Mouse (Mus musculus): ENCODE measurements around the gene Fhit. TPM values are rescaled to one million over a fixed set of nuclear protein-coding genes. Genes with fewer than 3 reads are reported as not detected.

Gene Fhit
- total RNA-seq, 2 experiments from 2014 or later, result 4.8 to 5.8 TPM

DNA sequence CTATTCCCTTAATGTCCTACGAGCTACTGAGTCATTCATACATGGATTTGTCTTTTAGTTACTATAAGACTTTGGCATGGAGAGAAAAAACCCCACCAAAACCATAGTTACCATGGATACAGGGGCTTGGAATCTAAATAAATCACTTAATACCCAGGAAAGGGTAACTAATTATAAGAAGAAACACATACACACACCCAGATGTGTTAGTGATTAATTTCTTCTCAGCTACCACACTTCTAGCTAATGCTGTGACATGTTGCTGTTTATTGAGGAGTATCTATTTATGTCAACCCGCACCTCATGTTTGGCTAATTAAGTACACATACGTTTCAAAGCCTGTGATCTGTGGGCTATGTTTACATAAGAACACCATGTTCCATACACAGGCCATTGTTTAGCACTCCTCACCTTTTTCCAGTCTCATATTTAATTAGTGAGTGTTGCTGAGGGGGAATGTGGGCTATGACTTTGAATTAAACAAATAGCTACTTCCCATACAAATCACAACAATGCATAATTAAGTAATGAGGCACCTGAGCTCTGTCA is 1373.4 kb downstream of the Fhit start:
- no peak overlapping the region for H3K4me3 ChIP-seq
- DNase-seq (ENCODE audit: low spot score in 2 of 2), result no peak
- TF ChIP-seq CTCF (conservative IDR thresholded peaks at IDR 0.05), result no peak
- no peak overlapping the region for H3K27ac ChIP-seq

DNA sequence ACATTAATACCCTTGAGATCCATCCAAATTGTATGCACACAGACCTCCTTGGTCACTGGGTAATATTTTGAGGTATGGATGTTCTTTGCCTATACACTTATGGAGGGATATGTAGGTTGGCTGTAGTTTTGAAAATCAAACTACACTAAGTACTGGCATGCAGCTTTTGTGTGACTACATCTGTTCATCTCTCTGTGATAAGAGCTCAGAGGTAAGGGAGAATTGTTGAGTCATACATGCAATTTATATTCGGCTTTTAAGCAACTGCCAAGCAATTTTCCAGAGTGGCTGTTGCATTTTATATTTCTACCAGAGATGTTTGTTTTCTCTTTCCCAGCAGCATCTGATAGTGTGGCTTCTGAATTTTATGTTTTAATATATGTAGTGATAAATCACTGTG is 1374.4 kb downstream of the Fhit start:
- no peak overlapping the region for H3K4me3 ChIP-seq
- no peak overlapping the region for H3K27ac ChIP-seq
- DNase-seq (ENCODE audit: low spot score in 2 of 2), result no peak
- no peak for TF ChIP-seq CTCF (conservative IDR thresholded peaks at IDR 0.05)

DNA sequence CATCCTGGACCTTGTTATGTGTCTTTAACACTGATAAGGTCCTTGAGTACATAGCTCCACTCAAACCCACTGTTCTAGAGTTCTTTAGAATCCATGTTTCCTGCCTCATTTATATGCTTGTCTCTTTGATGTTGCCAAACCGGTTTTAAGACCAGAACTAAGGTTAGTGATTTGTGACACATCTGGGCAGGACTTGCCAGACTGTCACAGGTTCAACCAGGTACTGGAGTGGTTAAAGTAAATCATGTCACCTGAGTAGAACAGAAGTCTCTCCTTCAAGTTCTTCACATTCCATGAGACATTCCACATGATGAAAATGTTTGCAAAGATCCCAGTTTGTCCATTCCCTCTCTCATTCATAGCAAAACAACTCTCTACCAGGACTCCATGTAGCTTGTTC is 1376.0 kb downstream of the Fhit start:
- no peak for TF ChIP-seq CTCF (conservative IDR thresholded peaks at IDR 0.05)
- no peak for DNase-seq (ENCODE audit: low spot score in 2 of 2)
- Histone ChIP-seq H3K27ac (no peak overlapping the region), H3K4me3 (no peak overlapping the region)

DNA sequence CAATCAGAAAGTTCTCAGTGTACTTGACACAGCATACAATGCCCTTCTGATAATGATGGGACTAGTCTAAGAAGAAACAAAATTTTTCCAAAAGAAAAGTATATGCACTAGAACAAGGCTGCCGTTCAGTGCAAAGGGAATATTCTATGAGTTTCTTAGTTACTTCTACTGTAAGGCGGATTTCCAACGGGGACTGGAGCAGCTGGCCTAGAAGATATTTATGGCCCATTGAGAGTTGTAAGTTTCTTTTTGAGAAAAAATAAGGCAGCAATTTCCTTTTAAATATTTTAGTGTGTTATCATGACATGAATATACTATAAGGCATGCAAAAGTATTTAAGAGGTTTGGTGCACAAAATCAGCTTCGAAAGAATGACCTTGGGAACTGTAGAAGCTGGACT is 1410.5 kb downstream of the Fhit start:
- H3K27ac ChIP-seq, result no peak overlapping the region
- no peak for DNase-seq (ENCODE audit: low spot score in 2 of 2)
- no peak for TF ChIP-seq CTCF (conservative IDR thresholded peaks at IDR 0.05)
- no peak overlapping the region for H3K4me3 ChIP-seq

DNA sequence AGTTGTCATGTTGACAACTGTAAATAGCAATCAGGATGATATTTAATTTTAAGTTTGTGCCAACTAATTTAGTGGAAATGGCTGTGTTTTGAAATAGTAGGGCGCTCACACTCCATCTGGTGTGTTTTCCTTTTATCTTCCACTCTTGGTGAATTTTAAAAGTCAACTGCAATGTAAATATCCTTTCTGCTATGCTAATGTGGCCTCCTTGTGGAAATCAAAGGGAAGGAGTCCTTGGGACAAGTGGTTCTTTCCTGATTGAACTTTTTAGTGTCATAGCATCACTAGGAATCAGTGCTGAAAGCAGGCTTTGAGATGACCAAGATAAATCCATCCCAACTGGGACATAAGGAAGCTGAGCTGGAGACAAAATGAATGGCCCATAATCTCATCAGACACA is 1413.1 kb downstream of the Fhit start:
- Histone ChIP-seq H3K27ac (no peak overlapping the region), H3K4me3 (no peak overlapping the region)
- peak; percentile 62 for TF ChIP-seq CTCF (conservative IDR thresholded peaks at IDR 0.05)
- DNase-seq (ENCODE audit: low spot score in 2 of 2), result peak; percentile 9

DNA sequence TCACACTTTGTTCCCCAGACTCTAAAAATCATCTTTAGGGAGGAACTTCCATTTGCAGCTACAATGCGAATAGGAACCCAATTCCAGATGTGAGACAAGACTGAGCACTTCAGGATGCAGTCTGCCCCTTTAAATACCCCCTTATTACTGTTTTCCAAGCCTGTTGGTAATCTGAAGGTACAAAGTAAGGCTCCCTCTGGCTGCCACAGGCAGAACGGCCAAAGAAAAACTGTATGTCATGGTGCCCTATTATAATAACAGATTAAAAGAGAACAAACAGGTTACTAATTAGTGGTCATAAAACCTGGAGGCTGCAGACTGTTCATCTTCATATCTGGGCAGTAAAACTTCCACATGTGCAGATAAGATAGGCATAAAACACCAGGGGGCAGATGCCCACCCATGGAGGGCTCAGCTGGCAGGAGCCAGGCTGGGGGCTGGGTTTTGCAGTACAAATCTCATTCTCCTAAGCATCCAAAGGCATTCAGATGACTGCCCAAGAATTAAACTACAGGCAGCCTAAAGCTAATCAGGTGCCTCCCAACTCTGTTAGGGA is 1439.8 kb downstream of the Fhit start:
- no peak overlapping the region for H3K4me3 ChIP-seq
- DNase-seq (ENCODE audit: low spot score in 2 of 2), result no peak
- TF ChIP-seq CTCF (conservative IDR thresholded peaks at IDR 0.05), result peak; percentile 68
- no peak overlapping the region for H3K27ac ChIP-seq

DNA sequence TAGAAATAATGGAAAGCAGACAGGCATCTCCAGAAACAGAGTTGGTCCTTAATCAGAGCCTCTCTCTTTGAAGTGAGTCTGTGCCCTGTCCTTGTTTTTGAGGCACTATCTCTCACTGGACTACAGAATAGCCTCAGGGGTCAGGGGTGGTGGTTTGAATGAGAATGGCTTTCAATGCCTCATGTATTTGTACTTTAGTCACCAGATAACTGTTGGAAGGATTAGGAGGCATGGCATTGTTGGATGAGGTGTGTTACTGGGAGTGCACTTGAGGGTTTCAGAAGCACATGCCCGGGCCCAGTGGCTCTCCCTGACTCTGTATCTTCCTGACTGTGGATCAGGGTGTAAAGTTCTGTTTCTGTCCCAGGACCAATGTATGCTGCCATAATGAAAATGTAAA is 1463.2 kb downstream of the Fhit start:
- no peak for DNase-seq (ENCODE audit: low spot score in 2 of 2)
- H3K27ac ChIP-seq, result no peak overlapping the region
- H3K4me3 ChIP-seq, result no peak overlapping the region
- TF ChIP-seq CTCF (conservative IDR thresholded peaks at IDR 0.05), result no peak

DNA sequence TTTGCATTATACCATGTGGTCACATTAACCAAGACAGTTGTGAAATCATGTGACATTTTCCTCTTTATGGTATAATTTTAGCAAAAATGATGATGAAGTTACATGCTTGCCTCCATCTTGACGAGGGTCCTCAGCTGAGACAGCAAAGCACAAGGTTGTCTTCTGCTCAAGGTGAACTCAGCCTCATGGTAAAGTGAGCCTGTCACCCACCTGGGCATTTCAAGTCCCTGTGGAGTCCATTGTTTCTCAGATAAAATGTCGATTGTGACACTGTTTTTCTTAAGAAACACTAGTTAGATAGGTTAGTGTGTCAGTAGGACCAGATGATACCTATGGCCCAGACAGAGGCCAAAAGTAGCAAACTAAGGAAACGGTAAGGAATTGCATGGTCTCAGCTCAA is 1464.7 kb downstream of the Fhit start:
- H3K4me3 ChIP-seq, result no peak overlapping the region
- DNase-seq (ENCODE audit: low spot score in 2 of 2), result no peak
- no peak overlapping the region for H3K27ac ChIP-seq
- TF ChIP-seq CTCF (conservative IDR thresholded peaks at IDR 0.05), result no peak

DNA sequence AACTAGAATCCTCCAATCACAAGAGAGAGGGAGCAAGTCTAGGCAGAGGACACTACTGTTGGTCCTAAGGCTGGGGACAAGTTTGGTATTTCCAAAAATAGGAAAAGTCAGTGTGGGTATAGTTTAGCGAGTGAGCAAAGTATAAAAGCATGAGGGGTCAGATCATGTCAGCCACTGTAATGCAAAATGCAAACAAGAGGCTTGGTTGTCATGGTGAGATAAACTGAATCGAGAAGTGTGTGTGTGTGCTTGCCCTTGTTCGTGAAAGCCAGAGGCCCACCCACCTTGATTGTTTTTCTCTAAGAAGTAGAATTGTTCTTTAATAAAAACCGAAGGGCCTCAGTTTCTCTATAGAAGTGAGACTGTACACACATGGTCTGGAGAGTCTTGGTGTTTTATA is 1465.8 kb downstream of the Fhit start:
- H3K4me3 ChIP-seq, result no peak overlapping the region
- no peak overlapping the region for H3K27ac ChIP-seq
- DNase-seq (ENCODE audit: low spot score in 2 of 2), result no peak
- TF ChIP-seq CTCF (conservative IDR thresholded peaks at IDR 0.05), result no peak

DNA sequence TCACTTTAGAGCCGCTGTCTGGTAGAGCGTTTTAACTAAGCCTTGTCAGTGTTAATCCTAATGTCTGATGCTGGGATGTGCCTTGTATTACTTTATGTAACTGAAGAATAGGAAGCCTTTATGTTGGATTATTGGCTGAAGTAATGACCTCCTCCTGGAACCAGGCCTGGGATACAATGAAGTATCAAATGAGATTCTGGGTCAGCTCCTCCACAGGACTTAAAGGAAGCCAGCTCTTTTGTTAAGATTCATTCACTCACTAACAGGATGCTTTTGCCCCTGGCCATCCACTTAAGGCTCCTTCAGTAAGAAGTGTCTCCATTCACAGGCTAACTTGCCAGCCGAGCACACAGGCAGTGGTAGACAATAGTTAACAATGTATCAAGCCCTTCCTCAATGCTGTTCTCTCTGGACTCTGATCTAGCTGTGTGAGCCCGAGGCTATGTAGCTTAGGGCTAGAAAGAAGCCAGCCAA is 1466.6 kb downstream of the Fhit start:
- Histone ChIP-seq H3K27ac (no peak overlapping the region), H3K4me3 (no peak overlapping the region)
- DNase-seq (ENCODE audit: low spot score in 2 of 2), result no peak
- no peak for TF ChIP-seq CTCF (conservative IDR thresholded peaks at IDR 0.05)

DNA sequence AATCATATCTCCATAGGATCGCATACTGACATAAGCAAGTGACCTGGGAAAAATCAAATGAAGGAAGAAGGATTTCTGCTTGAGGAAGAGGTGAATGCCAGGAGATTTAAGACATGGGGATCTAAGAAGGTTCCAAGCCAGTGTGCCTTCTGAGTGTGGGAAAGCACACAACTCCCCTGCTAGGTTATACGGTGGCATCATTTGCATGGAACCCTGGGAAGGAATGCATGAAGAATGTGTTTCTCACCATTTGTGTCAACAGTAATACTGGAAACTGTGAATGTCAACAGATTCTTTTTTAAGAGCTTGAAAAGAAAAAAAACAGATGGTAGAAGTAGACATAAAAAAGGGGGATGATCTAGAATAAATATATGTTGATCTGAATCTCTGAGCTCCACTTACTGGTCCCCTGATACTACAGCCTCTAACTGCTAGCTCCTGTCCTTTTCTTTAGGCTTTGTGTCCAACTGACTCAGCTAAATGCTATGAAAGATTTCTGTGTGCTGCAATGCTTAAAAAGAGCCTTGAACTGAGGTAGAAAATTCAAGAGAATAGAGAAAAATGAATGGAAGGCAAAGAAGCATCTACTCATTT is 1473.1 kb downstream of the Fhit start:
- Histone ChIP-seq H3K27ac (no peak overlapping the region), H3K4me3 (no peak overlapping the region)
- DNase-seq (ENCODE audit: low spot score in 2 of 2), result no peak
- no peak for TF ChIP-seq CTCF (conservative IDR thresholded peaks at IDR 0.05)

DNA sequence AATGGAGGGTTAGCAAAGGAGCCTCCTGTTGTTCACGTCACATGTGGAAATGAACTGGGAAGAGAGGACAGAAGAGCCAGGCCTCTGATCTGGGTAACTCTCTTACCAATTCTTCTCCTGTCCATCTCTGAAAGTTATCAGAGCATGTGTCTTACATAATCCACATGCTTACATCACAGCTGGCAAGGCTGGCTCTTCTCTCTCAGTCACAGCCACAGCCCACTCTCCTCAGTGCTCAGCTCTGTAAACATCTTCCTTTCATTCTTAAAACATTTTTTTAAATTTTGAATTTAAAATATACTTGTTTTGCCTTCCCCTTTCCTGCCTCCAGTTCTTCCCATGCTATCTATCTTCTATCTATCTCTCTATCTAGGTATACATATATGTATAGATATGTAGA is 1477.5 kb downstream of the Fhit start:
- H3K27ac ChIP-seq, result no peak overlapping the region
- DNase-seq (ENCODE audit: low spot score in 2 of 2), result no peak
- TF ChIP-seq CTCF (conservative IDR thresholded peaks at IDR 0.05), result no peak

DNA sequence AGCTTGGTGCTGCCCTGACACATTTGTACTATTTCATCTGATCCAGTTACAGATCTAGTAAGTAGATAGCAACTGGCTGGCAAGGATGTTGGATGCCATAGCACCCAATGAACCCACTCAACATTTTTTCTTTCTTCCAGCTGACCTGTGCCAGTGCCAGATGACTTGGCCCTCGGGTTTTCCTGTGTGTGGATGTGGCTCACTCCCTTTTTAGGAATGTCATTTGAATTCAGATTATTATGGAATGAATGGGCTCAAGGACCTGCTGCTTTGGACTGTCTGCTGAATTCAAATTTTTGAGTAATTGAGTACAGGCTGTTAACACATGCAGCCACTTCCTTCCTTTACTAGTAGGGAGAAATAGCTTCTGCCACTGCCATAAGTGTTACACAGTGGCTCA is 1489.1 kb downstream of the Fhit start:
- Histone ChIP-seq H3K4me3 (no peak overlapping the region), H3K27ac (no peak overlapping the region)
- no peak for DNase-seq (ENCODE audit: low spot score in 2 of 2)
- no peak for TF ChIP-seq CTCF (conservative IDR thresholded peaks at IDR 0.05)

More for the DNA sequence above, 1477.5 kb downstream of the Fhit start:
- H3K4me3 ChIP-seq, result no peak overlapping the region

DNA sequence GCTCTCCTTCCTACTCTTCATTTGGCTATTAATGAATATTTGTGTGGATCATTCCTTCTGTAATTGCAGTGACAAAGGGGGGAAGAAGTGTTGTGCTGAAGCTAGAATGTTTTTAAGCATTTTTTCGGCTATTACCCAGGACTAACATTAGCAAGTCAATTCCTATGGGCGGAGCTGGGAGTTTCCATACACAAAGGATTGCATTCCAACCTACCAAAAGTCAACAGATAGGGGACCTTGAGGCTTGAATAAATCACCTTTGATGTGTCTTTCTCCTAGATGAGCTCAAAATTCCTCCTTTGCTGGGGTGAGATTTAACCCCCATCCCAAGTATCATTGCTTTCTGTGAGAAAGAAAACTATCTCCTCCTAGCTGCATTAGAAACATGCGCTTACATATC is 1490.1 kb downstream of the Fhit start:
- TF ChIP-seq CTCF (conservative IDR thresholded peaks at IDR 0.05), result no peak
- no peak for DNase-seq (ENCODE audit: low spot score in 2 of 2)
- no peak overlapping the region for H3K4me3 ChIP-seq
- H3K27ac ChIP-seq, result no peak overlapping the region

Measured in layer of hippocampus, adult 2 months (tissue).